Mouse (Mus musculus) activated CD4-positive, CD25-positive, alpha-beta regulatory T cell, adult 4 months (primary cell): ENCODE results near the gene Bglap. TPM values are rescaled to one million over a fixed set of nuclear protein-coding genes. Genes with fewer than 3 reads are reported as not detected.
A peak's percentile ranks its signal among the peaks of the same experiment; 100 is the strongest.
"Not testable (repeated sequence)": the region's sequence is repeated elsewhere in the genome, so short reads cannot be mapped to it uniquely, and the experiment has no call there.

Experiments
- ATAC-seq: one replicate; pipeline ENCODE4 v1.8.0; 2017
- polyA plus RNA-seq, 2 experiments: library from polyadenylated mRNA; unstranded; fragments of 100-300 nt; shearing (Covaris generic); gene quantifications; one replicate each; pipeline ENCODE4 v1.2.1; 2017

Gene Bglap
- polyA plus RNA-seq, 2 experiments from 2014 or later = not detected

GRCm38 (mm10) chr3:88393776-88394375, 9.6 kb upstream of the Bglap start:
- no peak for ATAC-seq

- ATAC-seq = not testable (repeated sequence)
These were observed 1.9 kb downstream of the Bglap start for GRCm38 (mm10) chr3:88382383-88382782.

- peak; percentile 93 for ATAC-seq
These were observed 2.6 kb downstream of the Bglap start for GRCm38 (mm10) chr3:88381389-88382315.

- ATAC-seq = not testable (repeated sequence)
These were observed 5.7 kb downstream of the Bglap start, which contains the start of gene Bglap2 for GRCm38 (mm10) chr3:88378599-88378998. Bglap2 (minus strand) TSS chr3:88378699.

- ATAC-seq = not testable (repeated sequence)
These were observed 7.6 kb downstream of the Bglap start for GRCm38 (mm10) chr3:88376644-88377043.

GRCm38 (mm10) chr3:88375750-88376626, 8.3 kb downstream of the Bglap start:
- ATAC-seq = peak; percentile 84

- not testable (repeated sequence) for ATAC-seq
These were observed 11.6 kb downstream of the Bglap start, which contains the start of gene Bglap3 for GRCm38 (mm10) chr3:88372643-88373042. Bglap3 (minus strand) TSS chr3:88372743.

- not testable (repeated sequence) for ATAC-seq
These were observed 15.8 kb downstream of the Bglap start for GRCm38 (mm10) chr3:88368511-88368910.

GRCm38 (mm10) chr3:88367517-88367916, 16.7 kb downstream of the Bglap start:
- ATAC-seq = not testable (repeated sequence)

GRCm38 (mm10) chr3:88366830-88367428, 17.3 kb downstream of the Bglap start:
- ATAC-seq = peak; percentile 84

- no peak for ATAC-seq
These were observed 18.4 kb downstream of the Bglap start for GRCm38 (mm10) chr3:88365705-88366361.

- no peak for ATAC-seq
These were observed 19.9 kb downstream of the Bglap start, which contains the start of gene Paqr6 for GRCm38 (mm10) chr3:88364337-88364736. Paqr6 (plus strand) TSS chr3:88364584.

GRCm38 (mm10) chr3:88363700-88364099, 20.6 kb downstream of the Bglap start:
- ATAC-seq = no peak

GRCm38 (mm10) chr3:88361612-88362313, 22.5 kb downstream of the Bglap start:
- ATAC-seq = no peak

- ATAC-seq = no peak
These were observed 23.2 kb downstream of the Bglap start for GRCm38 (mm10) chr3:88361096-88361495.

GRCm38 (mm10) chr3:88359989-88360388, 24.3 kb downstream of the Bglap start:
- ATAC-seq = no peak

- ATAC-seq = no peak
These were observed 24.7 kb downstream of the Bglap start for GRCm38 (mm10) chr3:88359584-88359983.

- ATAC-seq = no peak
These were observed 29.7 kb downstream of the Bglap start for GRCm38 (mm10) chr3:88354396-88355165.

GRCm38 (mm10) chr3:88352907-88353306, 31.4 kb downstream of the Bglap start:
- ATAC-seq = no peak

- ATAC-seq = no peak
These were observed 33.5 kb downstream of the Bglap start for GRCm38 (mm10) chr3:88350732-88351131.
